Mouse (Mus musculus) myocyte (in vitro differentiated cells): ENCODE data around the gene Lgi1. TPM values are rescaled to one million over a fixed set of nuclear protein-coding genes. Genes with fewer than 3 reads are reported as not detected.

Experiments used
- H3K27me3 ChIP-seq: one replicate; pipeline ENCODE4 v1.6.1; 2011; ENCODE audit not compliant: control insufficient read depth, insufficient read depth, insufficient read length
- H3K36me3 ChIP-seq: one replicate; pipeline ENCODE4 v1.6.1; 2011; ENCODE audit not compliant: control insufficient read depth, insufficient read depth
- H3K4me2 ChIP-seq: one replicate; pipeline ENCODE4 v1.6.1; 2011; ENCODE audit warnings: low read depth, control low read depth
- H3K4me3 ChIP-seq: one replicate; pipeline ENCODE4 v1.5.1; 2011; ENCODE audit warnings: mild to moderate bottlenecking, control low read depth, moderate library complexity
- H3K79me2 ChIP-seq: one replicate; pipeline ENCODE4 v1.6.1; 2011; ENCODE audit not compliant: control insufficient read depth, insufficient read depth
- H3ac ChIP-seq: one replicate; pipeline ENCODE4 v1.6.1; 2011; ENCODE audit not compliant: control insufficient read depth, insufficient read length
- CEBPB ChIP-seq: IDR thresholded peaks from 2 replicates; pipeline ENCODE4 v1.6.1; 2011; ENCODE audit warnings: mild to moderate bottlenecking, moderate library complexity; ENCODE audit not compliant: poor library complexity, insufficient read depth, severe bottlenecking
- E2F4 ChIP-seq: IDR thresholded peaks from one replicate; pipeline ENCODE4 v1.6.1; 2011; ENCODE audit warnings: mild to moderate bottlenecking, control low read depth, moderate library complexity; ENCODE audit not compliant: insufficient read depth
- MAX ChIP-seq: IDR thresholded peaks from one replicate; pipeline ENCODE4 v1.6.1; 2011; ENCODE audit warnings: low read depth, mild to moderate bottlenecking, control low read depth
- MYOD1 ChIP-seq, 3 experiments: IDR thresholded peaks; one replicate each; pipeline ENCODE4 v1.6.1; 2011; ENCODE audit warnings: control low read depth in 2 of 3, low read depth in 2 of 3, mild to moderate bottlenecking in 2 of 3, moderate library complexity in 1 of 3; ENCODE audit not compliant: insufficient read length in 2 of 3, control insufficient read depth in 1 of 3
- MYOG ChIP-seq, 3 experiments: IDR thresholded peaks; one replicate each; pipeline ENCODE4 v1.6.1; 2011; ENCODE audit warnings: control low read depth in 2 of 3, low read depth in 2 of 3, mild to moderate bottlenecking in 2 of 3; ENCODE audit not compliant: insufficient read length in 2 of 3, control insufficient read depth in 1 of 3, insufficient read depth in 1 of 3
- POLR2A ChIP-seq: IDR thresholded peaks from one replicate; pipeline ENCODE4 v1.6.1; 2011; ENCODE audit warnings: low read depth, mild to moderate bottlenecking, control low read depth, moderate library complexity; ENCODE audit not compliant: insufficient read length
- POLR2AphosphoS2 ChIP-seq: IDR thresholded peaks from one replicate; pipeline ENCODE4 v1.6.1; 2011; ENCODE audit warnings: low read depth, control low read depth; ENCODE audit not compliant: insufficient read length
- REST ChIP-seq: IDR thresholded peaks from one replicate; pipeline ENCODE4 v1.6.1; 2011; ENCODE audit warnings: mild to moderate bottlenecking, control low read depth, moderate library complexity; ENCODE audit not compliant: insufficient read depth, insufficient read length
- SRF ChIP-seq: IDR thresholded peaks from one replicate; pipeline ENCODE4 v1.6.1; 2011; ENCODE audit warnings: low read depth; ENCODE audit not compliant: control insufficient read depth, insufficient read length
- TCF12 ChIP-seq: IDR thresholded peaks from one replicate; pipeline ENCODE4 v1.6.1; 2011; ENCODE audit warnings: mild to moderate bottlenecking, control low read depth; ENCODE audit not compliant: poor library complexity, insufficient read depth, severe bottlenecking
- TCF3 ChIP-seq: IDR thresholded peaks from one replicate; pipeline ENCODE4 v1.6.1; 2011; ENCODE audit warnings: low read depth, control low read depth; ENCODE audit not compliant: insufficient read length
- USF1 ChIP-seq: IDR thresholded peaks from one replicate; pipeline ENCODE4 v1.6.1; 2011; ENCODE audit warnings: low read depth, mild to moderate bottlenecking, control low read depth, moderate library complexity
- polyA plus RNA-seq: library from polyadenylated mRNA; unstranded; fragments of >200 nt; fragmentation: generic; extraction: Trizol; gene quantifications from one replicate; pipeline ENCODE4 v1.2.1, GENCODE M21; 2012; ENCODE audit warnings: missing spikeins

The Lgi1 gene
- polyA plus RNA-seq, 1 experiment = not detected

DNA sequence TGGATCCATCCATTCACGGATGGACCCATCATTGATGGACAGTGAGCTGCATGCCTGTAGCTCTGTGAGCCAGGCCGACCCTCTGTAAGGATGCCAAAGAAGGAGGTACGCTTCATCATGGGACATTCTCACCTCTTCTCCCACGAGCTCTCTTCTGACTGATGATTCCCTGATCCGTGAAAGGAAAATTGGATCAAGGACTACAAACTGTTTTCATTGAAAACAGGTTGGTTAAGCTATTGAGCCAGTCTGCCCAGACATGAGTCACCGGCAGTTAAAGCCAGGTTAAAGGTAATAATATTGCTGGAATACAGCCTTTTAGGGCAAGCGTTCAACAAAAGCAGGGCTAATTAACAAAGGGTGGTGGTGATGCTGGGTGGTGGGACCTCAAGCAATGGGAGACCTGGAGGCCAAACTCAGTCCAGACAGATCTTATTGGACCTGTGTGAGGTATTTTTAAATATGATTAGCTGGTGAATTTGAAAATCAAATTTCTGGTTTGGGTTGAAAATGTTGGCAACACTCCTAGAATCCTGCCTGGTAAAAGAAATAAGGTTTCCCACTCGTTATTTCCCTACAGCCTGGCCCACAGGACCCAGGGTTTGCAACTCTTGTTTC lies 92.0 kb downstream of the Lgi1 start:
- Histone ChIP-seq H3K79me2 (no peaks in the 10 kb centered on the region), H3ac (no peak overlapping the region), H3K27me3 (no peaks in the 10 kb centered on the region), H3K4me2 (no peak overlapping the region), H3K4me3 (no peak overlapping the region), H3K36me3 (no peaks in the 10 kb centered on the region)
- no peak for TF ChIP-seq MYOG (IDR thresholded peaks at IDR 0.05; ENCODE audit: control insufficient read depth in 1 of 3, insufficient read depth in 1 of 3, insufficient read length in 2 of 3, low read depth in 2 of 3)
- TF ChIP-seq MAX = no peak
- TF ChIP-seq E2F4 = no peak
- TF ChIP-seq POLR2AphosphoS2 = no peak
- no peak for TF ChIP-seq USF1
- no peak for TF ChIP-seq REST
- no peak for TF ChIP-seq TCF3
- no peak for TF ChIP-seq CEBPB
- TF ChIP-seq POLR2A = no peak
- TF ChIP-seq MYOD1 (IDR thresholded peaks at IDR 0.05; ENCODE audit: control insufficient read depth in 1 of 3, insufficient read length in 2 of 3, low read depth in 2 of 3) = no peak
- TF ChIP-seq TCF12 = no peak
- TF ChIP-seq SRF = no peak

DNA sequence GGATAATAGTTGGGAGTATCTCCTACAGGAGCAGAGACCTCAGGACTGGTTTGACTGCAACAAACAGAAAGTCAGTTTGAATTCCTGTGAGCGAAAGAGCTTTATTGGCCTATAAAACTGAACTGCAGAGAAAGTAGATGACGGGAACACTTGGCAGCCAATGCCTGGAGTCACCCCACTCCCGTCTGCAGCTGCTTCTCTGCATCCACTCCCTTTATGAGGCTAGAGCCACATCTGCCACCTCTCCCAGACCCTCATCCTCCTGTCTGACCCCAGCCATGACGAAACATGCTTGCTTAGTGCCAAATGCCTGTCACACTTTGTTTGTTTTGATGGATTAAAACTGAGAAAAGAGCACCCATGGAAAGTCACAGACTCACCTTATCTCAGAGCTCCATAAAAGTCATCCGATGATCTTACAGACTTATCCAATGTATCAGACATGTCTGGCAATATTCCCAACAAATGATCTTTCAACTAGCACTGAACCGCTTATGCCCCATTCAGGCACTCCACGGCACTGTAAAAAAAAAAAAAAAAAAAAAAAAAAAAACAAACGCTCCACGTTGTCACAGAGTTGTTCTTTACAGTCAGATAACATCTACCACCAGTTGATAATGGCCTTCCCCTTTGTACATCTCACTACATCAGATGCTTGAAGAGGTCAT lies 93.8 kb downstream of the Lgi1 start:
- Histone ChIP-seq H3K79me2 (no peaks in the 10 kb centered on the region), H3K4me2 (no peak overlapping the region), H3K36me3 (no peaks in the 10 kb centered on the region), H3K27me3 (no peaks in the 10 kb centered on the region), H3K4me3 (no peak overlapping the region), H3ac (no peak overlapping the region)
- no peak for TF ChIP-seq MYOD1 (IDR thresholded peaks at IDR 0.05; ENCODE audit: control insufficient read depth in 1 of 3, insufficient read length in 2 of 3, low read depth in 2 of 3)
- TF ChIP-seq POLR2AphosphoS2 = no peak
- TF ChIP-seq POLR2A = no peak
- TF ChIP-seq REST = no peak
- no peak for TF ChIP-seq SRF
- TF ChIP-seq TCF3 = no peak
- TF ChIP-seq MAX = no peak
- TF ChIP-seq USF1 = no peak
- no peak for TF ChIP-seq MYOG (IDR thresholded peaks at IDR 0.05; ENCODE audit: control insufficient read depth in 1 of 3, insufficient read depth in 1 of 3, insufficient read length in 2 of 3, low read depth in 2 of 3)
- TF ChIP-seq TCF12 = no peak
- TF ChIP-seq CEBPB = no peak
- TF ChIP-seq E2F4 = no peak

DNA sequence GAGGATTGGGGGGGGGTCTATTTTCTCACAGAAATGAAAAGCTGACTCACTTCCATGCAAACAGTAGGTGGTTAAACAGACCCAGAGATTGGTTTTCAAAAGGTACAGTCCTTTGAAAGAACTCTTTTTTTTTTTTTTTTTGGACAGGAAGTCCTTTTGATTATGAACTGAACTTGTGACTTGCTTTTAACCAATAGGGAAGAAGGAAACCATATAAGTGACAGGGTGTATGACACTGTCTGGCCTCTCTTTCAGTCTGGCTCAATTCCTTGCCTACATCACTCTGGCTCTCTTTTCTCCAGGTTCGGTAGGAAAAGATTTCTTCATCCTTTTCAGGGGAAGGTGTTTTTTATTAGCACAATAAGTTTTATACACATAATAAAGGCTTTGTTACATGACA lies 95.0 kb downstream of the Lgi1 start:
- H3K79me2 ChIP-seq = no peaks in the 10 kb centered on the region
- no peak overlapping the region for H3K4me2 ChIP-seq
- no peaks in the 10 kb centered on the region for H3K36me3 ChIP-seq
- H3ac ChIP-seq = no peak overlapping the region
- TF ChIP-seq USF1 = no peak
- no peak for TF ChIP-seq MYOG (IDR thresholded peaks at IDR 0.05; ENCODE audit: control insufficient read depth in 1 of 3, insufficient read depth in 1 of 3, insufficient read length in 2 of 3, low read depth in 2 of 3)
- TF ChIP-seq CEBPB = no peak
- no peak for TF ChIP-seq MAX
- no peak for TF ChIP-seq POLR2A
- TF ChIP-seq TCF12 = no peak
- TF ChIP-seq REST = no peak
- TF ChIP-seq MYOD1 (IDR thresholded peaks at IDR 0.05; ENCODE audit: control insufficient read depth in 1 of 3, insufficient read length in 2 of 3, low read depth in 2 of 3) = no peak
- no peaks in the 10 kb centered on the region for H3K27me3 ChIP-seq
- no peak overlapping the region for H3K4me3 ChIP-seq

Other genes with a start within 250 kb of the Lgi1 start
- gene Myof, start 221.0 kb upstream of the Lgi1 start, polyA plus RNA-seq = 76.9 TPM
- gene Cep55, start 209.5 kb upstream of the Lgi1 start, polyA plus RNA-seq = 5.1 TPM
- gene Ffar4, start 167.5 kb upstream of the Lgi1 start, polyA plus RNA-seq = not detected
- gene Rbp4, start 139.3 kb upstream of the Lgi1 start, polyA plus RNA-seq = 0.35 TPM
- gene Pde6c, start 131.8 kb upstream of the Lgi1 start, polyA plus RNA-seq = not detected
- gene Fra10ac1, start 40.4 kb upstream of the Lgi1 start, polyA plus RNA-seq = 6.5 TPM
- gene Slc35g1, start 131.4 kb downstream of the Lgi1 start, polyA plus RNA-seq = 0.02 TPM
- gene Plce1, start 216.6 kb downstream of the Lgi1 start, polyA plus RNA-seq = 0.01 TPM